Mouse (Mus musculus) midbrain, embryonic 13.5 days (tissue): ENCODE measurements around the gene St6galnac3. TPM values are rescaled to one million over a fixed set of nuclear protein-coding genes. Genes with fewer than 3 reads are reported as not detected.

ENCODE experiments used
- ATAC-seq: fragments of 200-750 bp; cut with Nextera tagmentation; 2 replicates; pipeline ENCODE4 v1.8.0; 2017; ENCODE audit warnings: mild to moderate bottlenecking, moderate TSS enrichment, moderate library complexity
- H3K27ac ChIP-seq: fragments of 300-500 bp; sonication (generic); 2 replicates; pipeline ENCODE4 v1.5.1; 2015; ENCODE audit warnings: inconsistent platforms, mild to moderate bottlenecking, moderate library complexity
- H3K27me3 ChIP-seq: fragments of 300-500 bp; sonication (generic); 2 replicates; pipeline ENCODE4 v1.6.1; 2015; ENCODE audit warnings: mild to moderate bottlenecking, inconsistent platforms
- H3K36me3 ChIP-seq: fragments of 300-500 bp; sonication (generic); 2 replicates; pipeline ENCODE4 v1.6.1; 2015; ENCODE audit warnings: mild to moderate bottlenecking, inconsistent platforms
- H3K4me1 ChIP-seq: fragments of 300-500 bp; sonication (generic); replicated peaks from 2 replicates; pipeline ENCODE4 v1.6.1; 2015; ENCODE audit warnings: inconsistent platforms
- H3K4me2 ChIP-seq: fragments of 300-500 bp; sonication (generic); replicated peaks from 2 replicates; pipeline ENCODE4 v1.6.1; 2015; ENCODE audit warnings: moderate library complexity, mild to moderate bottlenecking, inconsistent platforms
- H3K4me3 ChIP-seq: fragments of 300-500 bp; sonication (generic); replicated peaks from 2 replicates; pipeline ENCODE4 v1.5.1; 2015; ENCODE audit warnings: mild to moderate bottlenecking, inconsistent platforms
- H3K9ac ChIP-seq: fragments of 300-500 bp; sonication (generic); replicated peaks from 2 replicates; pipeline ENCODE4 v1.6.1; 2015; ENCODE audit warnings: mild to moderate bottlenecking, inconsistent platforms
- H3K9me3 ChIP-seq: fragments of 300-500 bp; sonication (generic); 2 replicates; pipeline ENCODE4 v1.6.1; 2016; ENCODE audit warnings: mild to moderate bottlenecking, inconsistent platforms
- WGBS: fragments of 180-500 bp; shearing (Covaris S2); methylation state at CpG from one replicate; pipeline ENCODE4 v1.1.7; 2015; 5-methylcytosine and 5-hydroxymethylcytosine counted together
- polyA plus RNA-seq: library from polyadenylated mRNA; unstranded; fragments of >200 nt; fragmentation: Nextera tagmentation; extraction: Ambion mirVana; gene quantifications from 2 replicates; pipeline ENCODE4 v1.2.1, GENCODE M21; 2015

Gene St6galnac3
- polyA plus RNA-seq, 1 experiment from 2014 or later: 26.7 TPM

GRCm38 (mm10) chr3:153344979-153345378, 380.0 kb downstream of the St6galnac3 start:
- Histone ChIP-seq H3K4me1 (peaks cover 17% of the 10 kb centered on the region), H3K9ac (no peak overlapping the region), H3K4me2 (no peak overlapping the region), H3K27me3 (no peaks in the 10 kb centered on the region), H3K4me3 (no peak overlapping the region), H3K9me3 (no peaks in the 10 kb centered on the region), H3K27ac (no peak overlapping the region), H3K36me3 (no peaks in the 10 kb centered on the region)
- no peak for ATAC-seq
- WGBS: 44% methylated on average over 5 of the region's 5 CpGs

- no peaks in the 10 kb centered on the region for H3K27me3 ChIP-seq
- 79% methylated on average over 2 of the region's 2 CpGs for WGBS
- H3K36me3 ChIP-seq: no peaks in the 10 kb centered on the region
- no peaks in the 10 kb centered on the region for H3K9me3 ChIP-seq
- no peak for ATAC-seq
- no peak overlapping the region for H3K9ac ChIP-seq
- no peak overlapping the region for H3K4me3 ChIP-seq
- H3K27ac ChIP-seq: no peak overlapping the region
- H3K4me2 ChIP-seq: no peak overlapping the region
- peaks cover 12% of the 10 kb centered on the region for H3K4me1 ChIP-seq
Measured at GRCm38 (mm10) chr3:153339940-153340339, 385.0 kb downstream of the St6galnac3 start.

- ATAC-seq: no peak
- H3K9me3 ChIP-seq: no peaks in the 10 kb centered on the region
- 76% methylated on average over 12 of the region's 12 CpGs for WGBS
- no peaks in the 10 kb centered on the region for H3K27me3 ChIP-seq
- H3K4me1 ChIP-seq: 0 out of 2 replicates have a peak, but pooled peaks cover 4% of the 10 kb centered on the region
- no peaks in the 10 kb centered on the region for H3K36me3 ChIP-seq
- no peak overlapping the region for H3K9ac ChIP-seq
- H3K27ac ChIP-seq: no peak overlapping the region
- H3K4me2 ChIP-seq: no peak overlapping the region
- H3K4me3 ChIP-seq: no peak overlapping the region
Measured at GRCm38 (mm10) chr3:153339091-153339490, 385.9 kb downstream of the St6galnac3 start.

GRCm38 (mm10) chr3:153337779-153338178, 387.2 kb downstream of the St6galnac3 start:
- Histone ChIP-seq H3K27ac (no peak overlapping the region), H3K4me1 (0 out of 2 replicates have a peak, but pooled peaks cover 4% of the 10 kb centered on the region), H3K4me3 (no peak overlapping the region), H3K36me3 (no peaks in the 10 kb centered on the region), H3K27me3 (no peaks in the 10 kb centered on the region), H3K9me3 (no peaks in the 10 kb centered on the region), H3K4me2 (no peak overlapping the region), H3K9ac (no peak overlapping the region)
- WGBS: 93% methylated on average over 3 of the region's 3 CpGs
- peak; percentile 62; the same call in 1 of the 2 replicates for ATAC-seq

- ATAC-seq: no peak
- Histone ChIP-seq H3K4me2 (no peak overlapping the region), H3K4me3 (no peak overlapping the region), H3K27ac (no peak overlapping the region), H3K4me1 (0 out of 2 replicates have a peak, but pooled peaks cover 4% of the 10 kb centered on the region), H3K9me3 (no peaks in the 10 kb centered on the region), H3K9ac (no peak overlapping the region), H3K27me3 (no peaks in the 10 kb centered on the region), H3K36me3 (no peaks in the 10 kb centered on the region)
- WGBS: 90% methylated on average over 2 of the region's 2 CpGs
Measured at GRCm38 (mm10) chr3:153337221-153337620, 387.8 kb downstream of the St6galnac3 start.

GRCm38 (mm10) chr3:153334152-153334825, 390.7 kb downstream of the St6galnac3 start:
- no peak for ATAC-seq
- Histone ChIP-seq H3K9ac (no peak overlapping the region), H3K36me3 (no peaks in the 10 kb centered on the region), H3K27me3 (no peaks in the 10 kb centered on the region), H3K9me3 (no peaks in the 10 kb centered on the region), H3K4me3 (no peak overlapping the region), H3K27ac (no peak overlapping the region), H3K4me1 (0 out of 2 replicates have a peak, but pooled peaks cover 3% of the 10 kb centered on the region), H3K4me2 (no peak overlapping the region)
- 86% methylated on average over 5 of the region's 5 CpGs for WGBS

- Histone ChIP-seq H3K4me3 (no peak overlapping the region), H3K36me3 (no peaks in the 10 kb centered on the region), H3K27ac (no peak overlapping the region), H3K4me2 (no peak overlapping the region), H3K9ac (no peak overlapping the region), H3K27me3 (no peaks in the 10 kb centered on the region), H3K4me1 (no peaks in the 10 kb centered on the region), H3K9me3 (no peaks in the 10 kb centered on the region)
- ATAC-seq: no peak
- 80% methylated on average over 3 of the region's 3 CpGs for whole genome bisulfite sequencing
Measured at GRCm38 (mm10) chr3:153324307-153324706, 400.7 kb downstream of the St6galnac3 start.

- H3K4me1 ChIP-seq: no peaks in the 10 kb centered on the region
- H3K9ac ChIP-seq: no peak overlapping the region
- no peaks in the 10 kb centered on the region for H3K36me3 ChIP-seq
- WGBS: 88% methylated on average over 8 of the region's 8 CpGs
- H3K4me3 ChIP-seq: no peak overlapping the region
- no peak for ATAC-seq
- H3K27me3 ChIP-seq: no peaks in the 10 kb centered on the region
- no peak overlapping the region for H3K4me2 ChIP-seq
- H3K27ac ChIP-seq: no peak overlapping the region
- no peaks in the 10 kb centered on the region for H3K9me3 ChIP-seq
Measured at GRCm38 (mm10) chr3:153323446-153323845, 401.5 kb downstream of the St6galnac3 start.

- ATAC-seq: no peak
- no peak overlapping the region for H3K4me3 ChIP-seq
- H3K4me1 ChIP-seq: no peaks in the 10 kb centered on the region
- no peak overlapping the region for H3K4me2 ChIP-seq
- no peaks in the 10 kb centered on the region for H3K36me3 ChIP-seq
- H3K27ac ChIP-seq: no peak overlapping the region
- WGBS: 74% methylated on average over 9 of the region's 9 CpGs
- H3K9me3 ChIP-seq: no peaks in the 10 kb centered on the region
- no peak overlapping the region for H3K9ac ChIP-seq
- no peaks in the 10 kb centered on the region for H3K27me3 ChIP-seq
Measured at GRCm38 (mm10) chr3:153313583-153313982, 411.4 kb downstream of the St6galnac3 start.

GRCm38 (mm10) chr3:153313167-153313566, 411.8 kb downstream of the St6galnac3 start:
- H3K9ac ChIP-seq: no peak overlapping the region
- H3K4me3 ChIP-seq: no peak overlapping the region
- H3K9me3 ChIP-seq: no peaks in the 10 kb centered on the region
- no peaks in the 10 kb centered on the region for H3K27me3 ChIP-seq
- H3K4me1 ChIP-seq: no peaks in the 10 kb centered on the region
- H3K36me3 ChIP-seq: no peaks in the 10 kb centered on the region
- H3K27ac ChIP-seq: no peak overlapping the region
- H3K4me2 ChIP-seq: no peak overlapping the region
- no peak for ATAC-seq
- 92% methylated on average over 9 of the region's 9 CpGs for WGBS

- no peak overlapping the region for H3K27ac ChIP-seq
- ATAC-seq: no peak
- H3K4me3 ChIP-seq: no peak overlapping the region
- WGBS: 95% methylated on average over 3 of the region's 3 CpGs
- no peaks in the 10 kb centered on the region for H3K36me3 ChIP-seq
- no peak overlapping the region for H3K4me2 ChIP-seq
- H3K9me3 ChIP-seq: no peaks in the 10 kb centered on the region
- no peaks in the 10 kb centered on the region for H3K27me3 ChIP-seq
- H3K9ac ChIP-seq: no peak overlapping the region
- no peaks in the 10 kb centered on the region for H3K4me1 ChIP-seq
Measured at GRCm38 (mm10) chr3:153312006-153312405, 413.0 kb downstream of the St6galnac3 start.

GRCm38 (mm10) chr3:153308379-153308778, 416.6 kb downstream of the St6galnac3 start:
- H3K9me3 ChIP-seq: no peaks in the 10 kb centered on the region

GRCm38 (mm10) chr3:153305153-153305552, 419.8 kb downstream of the St6galnac3 start:
- Histone ChIP-seq H3K9me3 (no peaks in the 10 kb centered on the region), H3K27ac (no peak overlapping the region), H3K9ac (no peak overlapping the region), H3K4me2 (no peak overlapping the region), H3K36me3 (no peaks in the 10 kb centered on the region), H3K4me3 (no peak overlapping the region), H3K27me3 (no peaks in the 10 kb centered on the region), H3K4me1 (peaks cover 13% of the 10 kb centered on the region)
- 80% methylated on average over 3 of the region's 3 CpGs for WGBS
- 0 out of 2 replicates have a peak, but pooled peaks have one; percentile 45 for ATAC-seq

More at GRCm38 (mm10) chr3:153308379-153308778, 416.6 kb downstream of the St6galnac3 start:
- no peak overlapping the region for H3K4me3 ChIP-seq
- H3K4me2 ChIP-seq: no peak overlapping the region
- no peak for ATAC-seq
- H3K9ac ChIP-seq: no peak overlapping the region
- peaks cover 13% of the 10 kb centered on the region for H3K4me1 ChIP-seq
- H3K27me3 ChIP-seq: no peaks in the 10 kb centered on the region
- H3K36me3 ChIP-seq: no peaks in the 10 kb centered on the region
- no peak overlapping the region for H3K27ac ChIP-seq
- 82% methylated on average over 4 of the region's 4 CpGs for WGBS
